Mouse (Mus musculus) heart, adult 2 months (tissue): ENCODE results near the gene Rab3il1. TPM values are rescaled to one million over a fixed set of nuclear protein-coding genes. Genes with fewer than 3 reads are reported as not detected.

Experiments
- DNase-seq, 2 experiments: peaks; one replicate each; pipeline ENCODE4 v3.0.0; 2021
- H3K27ac ChIP-seq: fragments of 200-600 bp; 2 replicates; pipeline ENCODE4 v1.8.1; 2022
- H3K27me3 ChIP-seq: fragments of 200-500 bp; 2 replicates; pipeline ENCODE4 v1.6.1; 2012; ENCODE audit warnings: mild to moderate bottlenecking, low read length, inconsistent platforms, mixed read lengths; ENCODE audit not compliant: control insufficient read depth, insufficient read depth
- H3K36me3 ChIP-seq: fragments of 200-500 bp; 2 replicates; pipeline ENCODE4 v1.6.1; 2012; ENCODE audit warnings: low read length, inconsistent platforms; ENCODE audit not compliant: control insufficient read depth, insufficient read depth
- H3K4me1 ChIP-seq: fragments of 200-500 bp; 2 replicates; pipeline ENCODE4 v1.6.1; 2011; ENCODE audit warnings: low read length; ENCODE audit not compliant: control insufficient read depth, insufficient read depth
- H3K4me3 ChIP-seq: fragments of 200-600 bp; 2 replicates; pipeline ENCODE4 v1.8.1; 2022
- H3K79me2 ChIP-seq: fragments of 200-500 bp; replicated peaks from 2 replicates; pipeline ENCODE4 v1.6.1; 2012; ENCODE audit warnings: mild to moderate bottlenecking, inconsistent platforms, low read length, moderate library complexity, mixed read lengths; ENCODE audit not compliant: control insufficient read depth, insufficient read depth
- H3K9ac ChIP-seq: fragments of 200-500 bp; 2 replicates; pipeline ENCODE4 v1.6.1; 2012; ENCODE audit warnings: low read depth, mild to moderate bottlenecking, control low read depth, inconsistent platforms, low read length, mixed read lengths
- CTCF ChIP-seq: fragments of 200-600 bp; IDR thresholded peaks from 2 replicates; pipeline ENCODE4 v1.8.1; 2022; ENCODE audit warnings: antibody characterized with exemption, mild to moderate bottlenecking, moderate library complexity
- EP300 ChIP-seq: fragments of 200-500 bp; IDR thresholded peaks from 2 replicates; pipeline ENCODE4 v1.6.1; 2011; ENCODE audit warnings: low read depth, low read length, control low read depth; ENCODE audit not compliant: insufficient read depth
- POLR2A ChIP-seq: fragments of 200-500 bp; IDR thresholded peaks from 2 replicates; pipeline ENCODE4 v1.6.1; 2011; ENCODE audit warnings: mild to moderate bottlenecking, low read depth, low read length, control low read depth; ENCODE audit not compliant: insufficient read depth
- WGBS: fragments of 180-500 bp; shearing (Covaris S2); methylation state at CpG from one replicate; pipeline ENCODE4 v1.1.7; 2018; 5-methylcytosine and 5-hydroxymethylcytosine counted together
- intact Hi-C: fragments of 180-260 bp; cut with DNase I; formaldehyde crosslinking; loops from one replicate; pipeline ENCODE4 v1.15.1; 2025
- polyA plus RNA-seq: library from polyadenylated mRNA; depleted of rRNA; stranded (reverse); fragments of >200 nt; gene quantifications from 2 replicates; pipeline ENCODE4 v1.2.3, GENCODE M21; 2012; rRNA removed
- total RNA-seq, 2 experiments: library from RNA; stranded (reverse); gene quantifications; 2 replicates each; pipeline ENCODE4 v1.2.3; 2021

Gene Rab3il1
- total and polyA plus RNA-seq, 3 experiments = 5.9 to 11.1 (median 6.5) TPM

DNA sequence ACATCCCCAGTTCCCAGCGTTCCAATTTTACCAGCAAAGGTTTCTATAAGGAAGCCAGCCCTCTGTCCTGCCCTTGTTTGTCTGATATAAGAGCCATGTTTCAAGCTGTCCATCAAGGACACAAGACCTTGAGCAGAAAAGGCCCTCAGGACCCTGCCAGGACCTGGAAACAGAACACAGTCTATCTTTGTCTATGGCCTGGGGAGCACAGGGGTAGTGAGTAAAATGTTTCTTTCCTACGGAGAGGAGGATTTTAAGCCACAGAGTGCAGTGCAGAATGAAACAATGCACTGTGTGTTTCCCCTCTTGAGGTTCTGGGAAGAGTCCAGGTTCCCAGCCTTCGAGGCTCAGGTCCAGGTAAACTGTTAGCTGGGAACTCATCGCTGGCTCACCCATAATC, 85.5 kb downstream of the Rab3il1 start:
- Histone ChIP-seq H3K27ac (no peak overlapping the region), H3K36me3 (no peaks in the 10 kb centered on the region), H3K4me3 (no peak overlapping the region), H3K79me2 (no peaks in the 10 kb centered on the region), H3K9ac (no peak overlapping the region), H3K27me3 (no peaks in the 10 kb centered on the region), H3K4me1 (0 out of 2 replicates have a peak, but pooled peaks cover 4% of the 10 kb centered on the region)
- intact Hi-C loops = no loop called here
- no peak for DNase-seq
- 83% methylated on average over 4 of the region's 4 CpGs for WGBS
- no peak for TF ChIP-seq POLR2A
- no peak for TF ChIP-seq EP300
- TF ChIP-seq CTCF = no peak

Other genes starting within 250 kb of the Rab3il1 start
- not detected for gene Scgb2a2, start 154.1 kb upstream of the Rab3il1 start, total RNA-seq
- not detected in 2 replicates for gene Scgb2a2, start 154.1 kb upstream of the Rab3il1 start, polyA plus RNA-seq
- 1 to 10 TPM; 2.6 to 5.5 TPM for gene Incenp, start 102.1 kb upstream of the Rab3il1 start, total RNA-seq
- gene Incenp, start 102.1 kb upstream of the Rab3il1 start, polyA plus RNA-seq = 2.9 and 4.5 TPM in 2 replicates
- 1,000 to 10,000 TPM; 2,956 to 3,430 TPM for gene Fth1, start 21.1 kb upstream of the Rab3il1 start, total RNA-seq
- gene Fth1, start 21.1 kb upstream of the Rab3il1 start, polyA plus RNA-seq = 2,611 and 2,797 TPM in 2 replicates
- under 1 TPM; 0.10 to 0.11 TPM for gene Best1, start within 50 bp of the Rab3il1 start, total RNA-seq
- gene Best1, start within 50 bp of the Rab3il1 start, polyA plus RNA-seq = 0.45 and 0.47 TPM in 2 replicates
- 10 to 100 TPM; 29.7 to 33.7 TPM for gene Fads3, start 39.9 kb downstream of the Rab3il1 start, total RNA-seq
- gene Fads3, start 39.9 kb downstream of the Rab3il1 start, polyA plus RNA-seq = 104 and 135 TPM in 2 replicates
- gene Fads2, start 100.1 kb downstream of the Rab3il1 start, total RNA-seq = 1 to 10 TPM; 5.3 to 6.3 TPM
- gene Fads2, start 100.1 kb downstream of the Rab3il1 start, polyA plus RNA-seq = 13.3 and 15.5 TPM in 2 replicates
- gene Fads1, start 181.2 kb downstream of the Rab3il1 start, total RNA-seq = 10 to 100 TPM; 24.2 to 25.3 TPM
- 14.6 and 16.2 TPM in 2 replicates for gene Fads1, start 181.2 kb downstream of the Rab3il1 start, polyA plus RNA-seq
- gene Tmem258, start 202.3 kb downstream of the Rab3il1 start, total RNA-seq = 100 to 1,000 TPM; 154 to 181 TPM
- 200 and 205 TPM in 2 replicates for gene Tmem258, start 202.3 kb downstream of the Rab3il1 start, polyA plus RNA-seq
- 1 to 10 TPM; 3.7 to 4.5 TPM for gene Fen1, start 202.5 kb downstream of the Rab3il1 start, total RNA-seq
- gene Fen1, start 202.5 kb downstream of the Rab3il1 start, polyA plus RNA-seq = 2.9 and 3.8 TPM in 2 replicates
- 1 to 10 TPM; 3.9 to 4.7 TPM for gene Myrf, start 239.1 kb downstream of the Rab3il1 start, total RNA-seq
- 6.0 and 6.5 TPM in 2 replicates for gene Myrf, start 239.1 kb downstream of the Rab3il1 start, polyA plus RNA-seq